Mouse (Mus musculus) c-Kit-negative CD71-positive TER-119-positive erythroid progenitor cells, embryonic 14.5 days (primary cell): ENCODE data around the gene Abhd11.
A peak's percentile ranks its signal among the peaks of the same experiment; 100 is the strongest.
"Not testable (repeated sequence)": the region's sequence is repeated elsewhere in the genome, so short reads cannot be mapped to it uniquely, and the experiment has no call there.

Source experiments
- DNase-seq: peaks from one replicate; pipeline ENCODE4 v3.0.0-alpha.2; 2013; ENCODE audit warnings: low read depth, low spot score

Abhd11 gene

GRCm38 (mm10) chr5:135008671-135009589 lies at the start of gene Abhd11:
Gene Abhd11 (plus strand): TSS chr5:135009152.
- peak; percentile 100 for DNase-seq

- DNase-seq = no peak
Measured at GRCm38 (mm10) chr5:134960430-134960829, 48.5 kb upstream of the Abhd11 start.

GRCm38 (mm10) chr5:134961519-134961918 lies 47.4 kb upstream of the Abhd11 start:
- no peak for DNase-seq

- DNase-seq = no peak
Measured at GRCm38 (mm10) chr5:134963546-134963945, 45.4 kb upstream of the Abhd11 start.

GRCm38 (mm10) chr5:134964655-134965054 lies 44.3 kb upstream of the Abhd11 start:
- not testable (repeated sequence) for DNase-seq

- peak; percentile 72 for DNase-seq
Measured at GRCm38 (mm10) chr5:134965473-134965851, 43.5 kb upstream of the Abhd11 start.

- DNase-seq = peak; percentile 41
Measured at GRCm38 (mm10) chr5:134965852-134966821, 42.8 kb upstream of the Abhd11 start.

- no peak for DNase-seq
Measured at GRCm38 (mm10) chr5:134967164-134967944, 41.6 kb upstream of the Abhd11 start.

GRCm38 (mm10) chr5:134970671-134971070 lies 38.3 kb upstream of the Abhd11 start:
- DNase-seq = no peak

GRCm38 (mm10) chr5:134973081-134973480 lies 35.9 kb upstream of the Abhd11 start:
- DNase-seq = no peak

GRCm38 (mm10) chr5:134973526-134973925 lies 35.4 kb upstream of the Abhd11 start:
- no peak for DNase-seq

GRCm38 (mm10) chr5:134974294-134974693 lies 34.7 kb upstream of the Abhd11 start:
- DNase-seq = no peak

- DNase-seq = no peak
Measured at GRCm38 (mm10) chr5:134974921-134975320, 34.0 kb upstream of the Abhd11 start.

GRCm38 (mm10) chr5:134976164-134976563 lies 32.8 kb upstream of the Abhd11 start:
- DNase-seq = peak; percentile 40

GRCm38 (mm10) chr5:134976577-134977250 lies 32.2 kb upstream of the Abhd11 start:
- no peak for DNase-seq

- DNase-seq = no peak
Measured at GRCm38 (mm10) chr5:134977837-134978236, 31.1 kb upstream of the Abhd11 start.

GRCm38 (mm10) chr5:134981149-134981548 lies 27.8 kb upstream of the Abhd11 start:
- no peak for DNase-seq

- DNase-seq = no peak
Measured at GRCm38 (mm10) chr5:134983111-134983510, 25.8 kb upstream of the Abhd11 start.

GRCm38 (mm10) chr5:134983771-134984170 lies 25.2 kb upstream of the Abhd11 start:
- DNase-seq = no peak

GRCm38 (mm10) chr5:134985633-134986297 lies 23.2 kb upstream of the Abhd11 start, which contains the start of gene Cldn3:
Gene Cldn3 (plus strand): TSS chr5:134986214.
- no peak for DNase-seq
